Mouse (Mus musculus): ENCODE measurements around the gene H2afz. TPM values are rescaled to one million over a fixed set of nuclear protein-coding genes. Genes with fewer than 3 reads are reported as not detected.

H2afz gene
- 3,193 and 3,605 TPM in 2 replicates for polyA plus RNA-seq (2016; fragmentation: Nextera tagmentation; extraction: Ambion mirVana)

DNA sequence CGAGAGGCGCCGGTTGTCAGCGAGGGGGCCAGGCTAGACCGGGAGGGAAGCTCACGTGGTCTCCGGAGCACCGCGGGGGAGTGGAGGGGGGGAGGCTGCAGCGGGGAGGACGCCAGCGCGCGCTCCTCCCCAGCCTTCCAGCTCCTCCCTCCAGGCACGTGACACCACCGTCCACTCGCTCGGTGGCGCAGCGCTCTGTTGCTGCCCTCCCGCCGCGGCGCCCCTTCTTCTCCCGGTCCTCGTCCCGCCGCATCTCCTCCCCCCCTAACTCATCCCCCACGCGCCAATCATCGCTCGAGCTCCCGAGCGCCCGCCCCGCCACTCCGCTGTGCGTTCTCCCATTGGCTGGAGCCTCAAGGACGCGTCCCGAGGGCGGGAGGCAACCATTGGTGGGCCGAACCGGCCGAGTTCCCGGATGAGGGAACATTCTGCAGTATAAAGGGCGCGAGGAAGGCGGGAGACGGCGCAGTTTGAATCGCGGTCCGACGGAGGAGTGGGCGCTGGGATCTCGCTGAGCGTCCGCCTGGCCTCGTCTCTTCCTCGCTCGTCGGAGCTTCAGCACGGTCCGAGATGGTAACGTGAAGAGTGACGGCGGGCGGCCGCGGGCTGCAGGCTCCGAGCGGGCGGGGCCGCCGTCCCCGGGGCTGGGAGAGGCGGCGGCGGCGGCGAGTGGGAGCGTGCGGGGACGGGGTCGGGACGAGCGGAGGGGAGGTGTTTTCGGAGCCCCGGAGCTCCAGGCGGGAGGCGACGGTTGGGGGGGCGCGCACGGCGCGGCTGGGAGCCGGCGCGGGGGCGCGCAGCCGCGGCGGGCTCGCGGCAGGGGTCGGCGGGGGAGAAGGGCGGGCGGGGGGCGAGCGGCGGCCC, at the start of gene H2afz:
Gene H2afz, plus strand, starts transcription at position 364 of the 864 bp plus-strand sequence.
- 2% methylated on average over 102 of the region's 115 CpGs for whole genome bisulfite sequencing
- Histone ChIP-seq H3K27me3 (ENCODE audit: low read depth, poor library complexity, severe bottlenecking) (no peaks in the 10 kb centered on the region), H3K4me1 (peaks cover 35% of the 10 kb centered on the region), H3K27ac (replicated peaks) (peak within 1 kb of the TSS; percentile 99), H3K4me3 (peak within 1 kb of the TSS; percentile 89), H3K36me3 (peaks cover 12% of the 10 kb centered on the region), H3K9me3 (replicated peaks) (no peaks in the 10 kb centered on the region)
- DNase-seq (ENCODE audit: low spot score), result peak; percentile 99

DNA sequence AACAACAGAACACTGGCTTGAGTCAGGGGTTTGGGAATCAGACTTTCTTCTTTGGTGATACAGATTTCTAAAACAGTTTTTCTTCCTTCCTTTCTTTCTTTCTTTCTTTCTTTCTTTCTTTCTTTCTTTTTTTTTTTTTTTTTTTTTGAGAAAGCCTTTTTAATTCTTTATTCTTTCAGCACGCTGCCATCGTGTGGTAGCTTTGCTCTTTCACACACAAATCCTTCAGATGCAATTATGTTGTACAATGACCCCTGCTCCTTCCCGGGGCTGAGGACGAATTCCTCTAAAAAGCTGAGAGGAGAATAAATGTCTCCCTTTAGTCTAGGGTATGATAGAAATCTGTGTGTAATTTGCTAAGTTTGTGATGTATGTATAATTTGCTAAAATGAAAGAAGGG, 45.6 kb upstream of the H2afz start:
- no peaks in the 10 kb centered on the region for H3K9me3 ChIP-seq (replicated peaks)
- H3K27me3 ChIP-seq (ENCODE audit: low read depth, poor library complexity, severe bottlenecking), result no peaks in the 10 kb centered on the region
- 21% methylated on average over 4 of the region's 4 CpGs for WGBS
- DNase-seq (ENCODE audit: low spot score), result no peak
- H3K4me1 ChIP-seq, result peaks cover 13% of the 10 kb centered on the region
- no peak overlapping the region for H3K27ac ChIP-seq (replicated peaks)
- H3K4me3 ChIP-seq, result no peak overlapping the region
- no peaks in the 10 kb centered on the region for H3K36me3 ChIP-seq

GRCm38 (mm10) chr3:137820688-137821467, 43.4 kb upstream of the H2afz start:
- peaks cover 5% of the 10 kb centered on the region; the same call in 1 of the 2 replicates for H3K9me3 ChIP-seq (replicated peaks)
- peaks cover 13% of the 10 kb centered on the region for H3K4me1 ChIP-seq
- DNase-seq (ENCODE audit: low spot score), result no peak
- no peaks in the 10 kb centered on the region for H3K36me3 ChIP-seq
- no peaks in the 10 kb centered on the region for H3K27me3 ChIP-seq (ENCODE audit: low read depth, poor library complexity, severe bottlenecking)
- no peak overlapping the region for H3K27ac ChIP-seq (replicated peaks)
- WGBS, result 79% methylated on average over 6 of the region's 6 CpGs
- H3K4me3 ChIP-seq, result no peak overlapping the region

DNA sequence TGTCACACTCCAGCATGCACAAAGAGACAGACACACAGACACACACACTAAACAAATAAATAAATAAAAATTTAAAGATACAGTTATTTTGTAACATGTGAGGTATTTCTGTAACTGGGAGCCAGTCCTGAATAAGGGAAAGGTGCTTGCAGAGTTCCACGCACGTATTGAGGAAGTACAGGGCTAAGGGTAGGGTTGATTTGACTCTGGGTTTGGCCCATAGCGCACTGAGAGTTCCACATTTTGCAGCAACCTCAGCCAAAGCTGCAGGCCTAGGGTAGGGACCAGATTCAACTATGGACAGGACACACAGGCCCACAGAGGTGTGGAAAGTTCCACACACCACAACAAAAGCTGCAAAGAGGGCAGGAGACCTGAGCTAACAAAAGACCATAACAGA, 41.0 kb upstream of the H2afz start:
- H3K36me3 ChIP-seq, result no peaks in the 10 kb centered on the region
- peaks cover 23% of the 10 kb centered on the region for H3K4me1 ChIP-seq
- H3K9me3 ChIP-seq (replicated peaks), result peaks cover 5% of the 10 kb centered on the region; the same call in 1 of the 2 replicates
- no peak for DNase-seq (ENCODE audit: low spot score)
- no peaks in the 10 kb centered on the region for H3K27me3 ChIP-seq (ENCODE audit: low read depth, poor library complexity, severe bottlenecking)
- no peak overlapping the region for H3K4me3 ChIP-seq
- no peak overlapping the region for H3K27ac ChIP-seq (replicated peaks)
- WGBS, result 93% methylated on average over 3 of the region's 3 CpGs

DNA sequence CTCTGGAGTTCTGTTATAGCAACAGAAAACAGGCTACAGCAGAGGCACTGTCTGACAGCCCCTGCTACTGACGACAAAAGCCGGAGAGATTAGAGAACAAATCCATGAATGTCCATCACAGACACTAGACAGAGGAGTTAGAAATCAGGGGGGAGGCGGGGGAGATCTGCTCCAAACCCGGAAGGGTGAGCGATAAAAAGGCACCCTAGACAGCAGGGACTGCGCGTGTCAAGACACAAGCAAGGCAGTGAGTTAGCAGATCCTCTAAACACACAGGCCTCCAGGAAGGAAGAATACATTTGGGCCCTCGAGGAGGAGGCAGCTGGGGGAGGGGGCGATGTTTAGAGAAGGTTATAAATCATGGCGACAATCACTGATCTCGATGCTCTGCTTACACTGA, 36.6 kb upstream of the H2afz start:
- Histone ChIP-seq H3K27me3 (ENCODE audit: low read depth, poor library complexity, severe bottlenecking) (no peaks in the 10 kb centered on the region), H3K36me3 (no peaks in the 10 kb centered on the region), H3K9me3 (replicated peaks) (peaks cover 5% of the 10 kb centered on the region; the same call in 1 of the 2 replicates), H3K27ac (replicated peaks) (peak overlapping the region; percentile 57), H3K4me3 (no peak overlapping the region), H3K4me1 (peaks cover 12% of the 10 kb centered on the region)
- WGBS, result 57% methylated on average over 11 of the region's 11 CpGs
- DNase-seq (ENCODE audit: low spot score), result no peak

DNA sequence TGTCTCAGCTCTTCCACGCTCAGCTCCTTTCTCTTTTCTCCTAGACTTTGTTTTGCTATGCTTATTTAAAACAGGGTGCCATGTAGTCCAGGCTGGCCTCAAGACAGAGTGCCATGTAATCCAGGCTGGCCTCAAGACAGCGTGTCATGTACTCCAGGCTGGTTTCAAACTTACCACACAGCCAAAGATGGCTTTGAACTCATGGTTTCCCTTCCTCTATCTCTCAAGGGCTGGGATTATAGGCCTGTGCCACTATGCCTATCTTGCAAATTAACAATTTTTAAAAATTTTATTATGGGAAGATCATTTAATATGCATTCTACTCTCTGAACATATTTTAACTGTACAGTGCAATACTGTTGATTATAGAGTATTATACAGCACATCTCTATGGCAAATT, 33.1 kb upstream of the H2afz start:
- Histone ChIP-seq H3K36me3 (no peaks in the 10 kb centered on the region), H3K27ac (replicated peaks) (no peak overlapping the region), H3K4me1 (peaks cover 12% of the 10 kb centered on the region), H3K9me3 (replicated peaks) (no peaks in the 10 kb centered on the region), H3K4me3 (no peak overlapping the region), H3K27me3 (ENCODE audit: low read depth, poor library complexity, severe bottlenecking) (no peaks in the 10 kb centered on the region)
- no peak for DNase-seq (ENCODE audit: low spot score)
- WGBS, result 89% methylated on average over 2 of the region's 2 CpGs

GRCm38 (mm10) chr3:137833128-137833527, 31.2 kb upstream of the H2afz start:
- H3K36me3 ChIP-seq, result no peaks in the 10 kb centered on the region
- no peak for DNase-seq (ENCODE audit: low spot score)
- peaks cover 3% of the 10 kb centered on the region; the same call in 1 of the 2 replicates for H3K4me1 ChIP-seq
- no peak overlapping the region for H3K4me3 ChIP-seq
- no peak overlapping the region for H3K27ac ChIP-seq (replicated peaks)
- no peaks in the 10 kb centered on the region for H3K9me3 ChIP-seq (replicated peaks)
- H3K27me3 ChIP-seq (ENCODE audit: low read depth, poor library complexity, severe bottlenecking), result no peaks in the 10 kb centered on the region

GRCm38 (mm10) chr3:137833698-137834097, 30.6 kb upstream of the H2afz start:
- DNase-seq (ENCODE audit: low spot score), result no peak
- Histone ChIP-seq H3K27me3 (ENCODE audit: low read depth, poor library complexity, severe bottlenecking) (no peaks in the 10 kb centered on the region), H3K4me1 (peaks cover 3% of the 10 kb centered on the region; the same call in 1 of the 2 replicates), H3K9me3 (replicated peaks) (no peaks in the 10 kb centered on the region), H3K27ac (replicated peaks) (no peak overlapping the region), H3K4me3 (no peak overlapping the region), H3K36me3 (no peaks in the 10 kb centered on the region)
- 84% methylated on average over 4 of the region's 4 CpGs for WGBS

DNA sequence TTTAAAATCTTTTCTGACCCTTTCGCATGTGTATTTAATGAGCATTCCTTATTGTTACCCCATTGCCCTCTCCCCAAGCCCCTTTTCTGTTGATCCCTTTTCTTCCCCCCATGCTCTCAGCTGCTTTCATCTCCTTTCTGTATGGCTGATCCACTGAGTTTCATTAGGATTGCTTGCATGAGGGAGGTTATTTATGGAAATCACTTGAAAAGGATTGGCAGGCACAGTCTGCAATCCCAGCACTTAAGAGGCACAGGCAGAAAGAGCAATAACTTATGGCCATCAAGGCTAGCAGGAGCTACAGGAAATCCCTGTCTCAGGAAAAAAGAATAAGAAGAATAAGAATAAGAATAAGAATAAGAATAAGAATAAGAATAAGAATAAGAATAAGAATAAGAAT, 27.7 kb upstream of the H2afz start:
- WGBS, result 85% methylated on average over 1 of the region's 1 CpGs

GRCm38 (mm10) chr3:137838160-137838559, 26.1 kb upstream of the H2afz start:
- H3K27ac ChIP-seq (replicated peaks), result no peak overlapping the region
- H3K36me3 ChIP-seq, result no peaks in the 10 kb centered on the region
- H3K4me1 ChIP-seq, result peaks cover 3% of the 10 kb centered on the region; the same call in 1 of the 2 replicates
- DNase-seq (ENCODE audit: low spot score), result no peak
- no peaks in the 10 kb centered on the region for H3K27me3 ChIP-seq (ENCODE audit: low read depth, poor library complexity, severe bottlenecking)
- H3K4me3 ChIP-seq, result no peak overlapping the region
- H3K9me3 ChIP-seq (replicated peaks), result no peaks in the 10 kb centered on the region

More for the DNA sequence above, 27.7 kb upstream of the H2afz start:
- Histone ChIP-seq H3K36me3 (no peaks in the 10 kb centered on the region), H3K4me1 (peaks cover 3% of the 10 kb centered on the region; the same call in 1 of the 2 replicates), H3K27me3 (ENCODE audit: low read depth, poor library complexity, severe bottlenecking) (no peaks in the 10 kb centered on the region), H3K4me3 (no peak overlapping the region), H3K27ac (replicated peaks) (no peak overlapping the region), H3K9me3 (replicated peaks) (no peaks in the 10 kb centered on the region)
- no peak for DNase-seq (ENCODE audit: low spot score)

DNA sequence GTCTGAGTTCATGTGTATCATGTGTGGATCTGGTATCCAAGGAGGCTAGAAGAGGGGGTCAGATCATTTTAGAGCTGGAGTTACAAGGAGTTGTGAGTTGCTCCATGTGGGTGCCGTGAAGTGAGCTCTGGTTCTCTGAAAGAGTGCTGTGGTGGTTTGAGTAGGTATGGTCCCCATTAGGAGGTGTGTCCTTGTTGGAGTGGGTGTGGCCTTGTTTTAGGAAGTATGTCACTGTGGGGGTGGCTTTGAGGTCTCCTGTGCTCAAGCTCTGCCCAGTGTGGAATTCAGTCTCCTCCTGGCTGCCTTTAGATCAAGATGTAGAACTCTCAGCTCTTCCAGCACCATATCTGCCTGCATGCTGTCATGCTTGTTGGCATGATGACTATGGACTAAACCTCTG, 21.3 kb upstream of the H2afz start:
- H3K9me3 ChIP-seq (replicated peaks), result no peaks in the 10 kb centered on the region
- H3K4me1 ChIP-seq, result peaks cover 4% of the 10 kb centered on the region
- no peaks in the 10 kb centered on the region for H3K36me3 ChIP-seq
- no peak overlapping the region for H3K4me3 ChIP-seq
- H3K27ac ChIP-seq (replicated peaks), result no peak overlapping the region
- WGBS, result 92% methylated on average over 1 of the region's 1 CpGs
- no peak for DNase-seq (ENCODE audit: low spot score)
- H3K27me3 ChIP-seq (ENCODE audit: low read depth, poor library complexity, severe bottlenecking), result no peaks in the 10 kb centered on the region

DNA sequence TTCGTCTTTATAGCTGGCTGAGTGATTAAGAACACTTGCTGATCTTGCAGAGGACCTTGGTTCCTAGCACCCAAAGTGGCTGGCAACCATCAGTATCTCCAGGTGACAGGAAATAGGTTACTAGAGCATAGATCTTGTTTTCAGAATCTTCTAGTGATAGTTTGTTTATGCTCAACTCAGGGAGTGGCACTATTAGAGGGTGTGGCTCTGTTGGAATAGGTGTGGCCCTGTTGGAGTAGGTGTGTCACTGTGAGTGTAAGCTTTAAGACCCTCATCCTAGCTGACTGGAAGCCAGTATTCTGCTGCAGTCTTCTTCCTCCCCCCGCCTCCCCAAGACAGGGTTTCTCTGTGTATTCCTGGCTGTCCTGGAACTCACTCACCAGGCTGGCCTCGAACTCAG, 20.0 kb upstream of the H2afz start:
- WGBS, result 94% methylated on average over 3 of the region's 3 CpGs
- DNase-seq (ENCODE audit: low spot score), result no peak
- H3K27me3 ChIP-seq (ENCODE audit: low read depth, poor library complexity, severe bottlenecking), result no peaks in the 10 kb centered on the region

DNA sequence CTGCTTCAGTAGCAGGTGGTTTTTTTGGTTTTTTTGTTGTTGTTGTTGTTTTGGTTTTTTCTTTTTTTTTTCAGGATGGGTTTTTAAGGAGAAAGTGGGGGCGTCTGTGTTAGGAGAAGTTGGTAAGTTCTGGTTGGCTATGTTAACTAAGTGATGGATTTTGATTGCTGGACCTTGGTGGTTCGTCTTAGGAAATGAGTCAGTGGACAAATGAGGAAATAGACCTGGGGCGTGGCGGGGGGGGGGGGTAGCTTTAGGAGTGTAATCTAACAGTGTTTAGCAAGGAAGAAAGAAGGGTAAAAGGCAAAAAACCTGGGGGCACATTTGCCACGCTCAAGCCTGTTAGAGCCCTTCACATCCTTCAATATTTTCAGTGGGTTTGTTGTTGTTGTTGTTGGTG, 17.7 kb upstream of the H2afz start:
- H3K4me1 ChIP-seq, result peaks cover 8% of the 10 kb centered on the region
- no peaks in the 10 kb centered on the region for H3K27me3 ChIP-seq (ENCODE audit: low read depth, poor library complexity, severe bottlenecking)
- 94% methylated on average over 5 of the region's 5 CpGs for WGBS
- no peak for DNase-seq (ENCODE audit: low spot score)
- no peak overlapping the region for H3K4me3 ChIP-seq
- H3K9me3 ChIP-seq (replicated peaks), result no peaks in the 10 kb centered on the region
- no peaks in the 10 kb centered on the region for H3K36me3 ChIP-seq
- no peak overlapping the region for H3K27ac ChIP-seq (replicated peaks)

More for the DNA sequence above, 20.0 kb upstream of the H2afz start:
- Histone ChIP-seq H3K27ac (replicated peaks) (no peak overlapping the region), H3K4me1 (peaks cover 8% of the 10 kb centered on the region), H3K4me3 (no peak overlapping the region), H3K36me3 (no peaks in the 10 kb centered on the region), H3K9me3 (replicated peaks) (no peaks in the 10 kb centered on the region)

Data from midbrain, embryonic 10.5 days (tissue).